Mouse (Mus musculus) embryonic facial prominence, embryonic 10.5 days (tissue): ENCODE data around the gene Lpp. TPM values are rescaled to one million over a fixed set of nuclear protein-coding genes. Genes with fewer than 3 reads are reported as not detected.

ENCODE experiments used
- DNase-seq: peaks from one replicate; pipeline ENCODE4 v3.0.0-alpha.2; 2017; ENCODE audit warnings: low spot score
- H3K27ac ChIP-seq: fragments of 300-500 bp; sonication (generic); replicated peaks from 2 replicates; pipeline ENCODE4 v1.5.1; 2016; ENCODE audit warnings: mild to moderate bottlenecking
- H3K27me3 ChIP-seq: fragments of 300-500 bp; sonication (generic); replicated peaks from 2 replicates; pipeline ENCODE4 v1.6.1; 2016; ENCODE audit warnings: low read depth, mild to moderate bottlenecking; ENCODE audit not compliant: poor library complexity, severe bottlenecking
- H3K36me3 ChIP-seq: fragments of 300-500 bp; sonication (generic); replicated peaks from 2 replicates; pipeline ENCODE4 v1.6.1; 2016; ENCODE audit warnings: mild to moderate bottlenecking, moderate library complexity
- H3K4me1 ChIP-seq: fragments of 300-500 bp; sonication (generic); 2 replicates; pipeline ENCODE4 v1.6.1; 2016
- H3K4me3 ChIP-seq: fragments of 300-500 bp; sonication (generic); 2 replicates; pipeline ENCODE4 v1.5.1; 2016; ENCODE audit warnings: mild to moderate bottlenecking, moderate library complexity
- H3K9me3 ChIP-seq: fragments of 300-500 bp; sonication (generic); 2 replicates; pipeline ENCODE4 v1.6.1; 2016; ENCODE audit warnings: mild to moderate bottlenecking
- WGBS: fragments of 180-500 bp; shearing (Covaris S2); methylation state at CpG from one replicate; pipeline ENCODE4 v1.1.7; 2016; 5-methylcytosine and 5-hydroxymethylcytosine counted together
- polyA plus RNA-seq: library from polyadenylated mRNA; unstranded; fragments of >200 nt; fragmentation: Nextera tagmentation; extraction: Ambion mirVana; gene quantifications from 2 replicates; pipeline ENCODE4 v1.2.1, GENCODE M21; 2016

Lpp gene
- polyA plus RNA-seq, 1 experiment from 2014 or later: 43.5 TPM

GRCm38 (mm10) chr16:24641003-24641797, 247.9 kb downstream of the Lpp start:
- Histone ChIP-seq H3K4me1 (no peaks in the 10 kb centered on the region), H3K9me3 (no peaks in the 10 kb centered on the region), H3K27me3 (no peaks in the 10 kb centered on the region), H3K27ac (no peak overlapping the region), H3K36me3 (no peaks in the 10 kb centered on the region), H3K4me3 (no peak overlapping the region)
- WGBS: 87% methylated on average over 9 of the region's 9 CpGs
- no peak for DNase-seq

GRCm38 (mm10) chr16:24643024-24643635, 249.8 kb downstream of the Lpp start:
- WGBS: 86% methylated on average over 4 of the region's 4 CpGs
- H3K27me3 ChIP-seq: no peaks in the 10 kb centered on the region
- no peaks in the 10 kb centered on the region for H3K4me1 ChIP-seq
- no peak overlapping the region for H3K4me3 ChIP-seq
- no peaks in the 10 kb centered on the region for H3K9me3 ChIP-seq
- no peak overlapping the region for H3K27ac ChIP-seq
- H3K36me3 ChIP-seq: no peaks in the 10 kb centered on the region
- no peak for DNase-seq

- Histone ChIP-seq H3K27me3 (no peaks in the 10 kb centered on the region), H3K27ac (no peak overlapping the region), H3K9me3 (no peaks in the 10 kb centered on the region), H3K4me1 (no peaks in the 10 kb centered on the region), H3K4me3 (no peak overlapping the region), H3K36me3 (no peaks in the 10 kb centered on the region)
- 91% methylated on average over 8 of the region's 8 CpGs for WGBS
- no peak for DNase-seq
These were observed 250.8 kb downstream of the Lpp start for GRCm38 (mm10) chr16:24644154-24644553.

DNA sequence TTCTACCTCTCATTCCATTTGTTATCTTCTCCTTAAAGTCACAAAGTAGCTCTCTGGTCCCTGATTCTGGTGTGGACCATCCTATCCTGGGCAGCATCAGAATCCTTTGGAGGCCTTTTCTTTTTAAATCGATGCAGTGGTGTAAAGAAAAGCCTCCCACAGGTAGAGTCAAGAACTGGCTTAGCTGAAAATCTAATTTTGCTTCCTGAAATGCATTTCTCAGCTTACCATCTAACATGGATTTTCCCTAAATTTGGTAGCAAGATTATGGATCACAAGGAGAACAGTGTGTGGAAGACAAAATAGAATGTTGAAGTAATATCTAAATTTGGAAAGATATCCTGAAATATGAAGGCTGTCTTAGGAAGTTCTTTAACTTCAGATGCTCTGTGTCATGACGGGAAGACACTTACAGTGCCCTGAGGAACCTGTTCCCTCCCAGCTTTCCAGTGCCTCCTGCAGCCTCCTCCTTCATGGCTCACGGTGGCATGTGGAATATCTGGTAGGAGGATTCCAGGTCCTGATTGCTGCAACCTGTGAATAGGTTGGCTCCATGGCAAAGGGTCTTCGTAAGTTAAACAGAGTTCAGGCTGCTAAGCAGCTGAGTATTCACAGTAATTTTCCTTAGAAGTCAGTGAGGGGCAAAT, 251.6 kb downstream of the Lpp start:
- DNase-seq: no peak
- H3K4me1 ChIP-seq: no peaks in the 10 kb centered on the region
- H3K27me3 ChIP-seq: no peaks in the 10 kb centered on the region
- H3K36me3 ChIP-seq: no peaks in the 10 kb centered on the region
- H3K27ac ChIP-seq: no peak overlapping the region
- no peaks in the 10 kb centered on the region for H3K9me3 ChIP-seq
- no peak overlapping the region for H3K4me3 ChIP-seq
- 85% methylated on average over 4 of the region's 4 CpGs for WGBS

GRCm38 (mm10) chr16:24645906-24646603, 252.7 kb downstream of the Lpp start:
- H3K27me3 ChIP-seq: no peaks in the 10 kb centered on the region
- 92% methylated on average over 6 of the region's 6 CpGs for WGBS
- H3K27ac ChIP-seq: no peak overlapping the region
- no peaks in the 10 kb centered on the region for H3K36me3 ChIP-seq
- H3K4me3 ChIP-seq: no peak overlapping the region
- no peak for DNase-seq
- H3K4me1 ChIP-seq: no peaks in the 10 kb centered on the region
- H3K9me3 ChIP-seq: no peaks in the 10 kb centered on the region

DNA sequence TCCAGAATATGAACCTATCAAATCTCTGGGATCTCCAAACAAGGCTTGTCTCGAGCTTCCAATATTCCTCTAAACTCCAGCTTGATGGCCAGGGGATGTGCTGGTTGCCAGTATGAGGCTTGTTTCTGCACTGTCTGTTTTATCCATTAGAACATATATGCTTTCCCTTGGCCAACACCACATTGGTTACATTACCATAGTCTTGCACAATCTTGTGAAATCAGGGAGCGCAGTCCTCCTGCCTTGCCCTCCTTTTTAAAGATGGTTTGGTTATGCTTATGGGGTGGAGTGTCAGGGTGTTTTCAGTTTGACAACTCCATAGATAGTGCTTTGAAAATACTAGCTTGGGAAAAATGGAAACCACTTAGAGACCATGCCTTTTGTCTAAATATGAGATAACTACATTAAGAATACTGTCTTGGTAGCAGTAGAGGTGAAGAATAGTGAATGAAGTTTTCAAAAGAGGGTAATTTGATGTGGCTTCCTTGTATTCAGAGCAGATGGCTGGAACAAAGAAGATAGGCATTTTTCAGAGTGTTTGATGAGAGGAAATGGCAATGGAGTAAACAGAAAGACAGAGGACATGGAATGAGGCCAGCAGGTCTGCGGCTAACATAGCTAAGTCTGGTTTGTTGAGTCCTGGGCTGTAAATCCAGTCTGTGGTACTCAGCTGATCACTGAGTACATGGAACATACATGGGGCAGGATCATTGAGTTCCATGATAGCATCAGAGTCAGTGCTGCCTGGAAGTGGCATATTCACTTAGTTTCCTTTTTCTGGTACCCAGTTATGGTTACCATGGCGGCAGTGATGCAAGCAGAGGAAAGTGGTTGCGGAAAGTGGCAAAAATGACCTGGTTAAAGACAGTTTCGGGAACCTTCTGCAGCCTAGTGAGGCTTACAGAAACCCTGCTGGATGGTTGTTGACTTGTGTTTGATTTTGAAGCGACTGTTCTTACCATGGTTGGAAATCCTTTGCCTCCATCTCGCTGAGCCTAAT, 258.6 kb downstream of the Lpp start:
- no peak overlapping the region for H3K4me3 ChIP-seq
- no peaks in the 10 kb centered on the region for H3K27me3 ChIP-seq
- DNase-seq: no peak
- H3K4me1 ChIP-seq: no peaks in the 10 kb centered on the region
- H3K27ac ChIP-seq: no peak overlapping the region
- H3K36me3 ChIP-seq: no peaks in the 10 kb centered on the region
- 86% methylated on average over 8 of the region's 8 CpGs for WGBS
- no peaks in the 10 kb centered on the region for H3K9me3 ChIP-seq

GRCm38 (mm10) chr16:24653041-24653440, 259.7 kb downstream of the Lpp start:
- DNase-seq: no peak
- no peak overlapping the region for H3K27ac ChIP-seq
- H3K27me3 ChIP-seq: no peaks in the 10 kb centered on the region
- no peaks in the 10 kb centered on the region for H3K36me3 ChIP-seq
- no peaks in the 10 kb centered on the region for H3K9me3 ChIP-seq
- 89% methylated on average over 5 of the region's 5 CpGs for WGBS
- H3K4me3 ChIP-seq: no peak overlapping the region
- H3K4me1 ChIP-seq: no peaks in the 10 kb centered on the region

DNA sequence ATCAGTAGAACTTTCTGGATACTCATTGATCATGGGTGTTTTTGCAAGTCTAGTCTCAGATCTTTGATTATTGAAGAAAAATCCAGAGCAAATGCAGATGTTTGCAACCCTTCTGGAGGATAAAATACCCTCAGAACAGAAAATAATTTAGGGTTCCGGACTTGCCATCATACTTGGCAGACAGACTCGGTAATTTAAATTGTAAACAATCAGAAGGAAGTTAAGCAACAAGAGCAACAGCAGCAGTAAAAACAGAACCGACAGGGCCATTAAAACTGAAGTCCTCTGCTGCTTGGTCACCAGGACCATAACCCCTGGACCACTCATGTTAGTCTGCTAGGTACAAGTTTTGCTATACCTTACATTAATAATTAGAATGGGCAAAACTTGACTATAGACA, 261.8 kb downstream of the Lpp start:
- WGBS: 87% methylated on average over 3 of the region's 3 CpGs
- H3K4me3 ChIP-seq: no peak overlapping the region
- no peaks in the 10 kb centered on the region for H3K4me1 ChIP-seq
- no peak overlapping the region for H3K27ac ChIP-seq
- no peaks in the 10 kb centered on the region for H3K27me3 ChIP-seq
- H3K9me3 ChIP-seq: no peaks in the 10 kb centered on the region
- no peak for DNase-seq
- H3K36me3 ChIP-seq: no peaks in the 10 kb centered on the region

- Histone ChIP-seq H3K9me3 (no peaks in the 10 kb centered on the region), H3K27me3 (no peaks in the 10 kb centered on the region), H3K4me1 (no peaks in the 10 kb centered on the region), H3K36me3 (no peaks in the 10 kb centered on the region), H3K27ac (no peak overlapping the region), H3K4me3 (no peak overlapping the region)
- DNase-seq: no peak
- WGBS: 93% methylated on average over 8 of the region's 8 CpGs
These were observed 262.7 kb downstream of the Lpp start for GRCm38 (mm10) chr16:24656026-24656425.

DNA sequence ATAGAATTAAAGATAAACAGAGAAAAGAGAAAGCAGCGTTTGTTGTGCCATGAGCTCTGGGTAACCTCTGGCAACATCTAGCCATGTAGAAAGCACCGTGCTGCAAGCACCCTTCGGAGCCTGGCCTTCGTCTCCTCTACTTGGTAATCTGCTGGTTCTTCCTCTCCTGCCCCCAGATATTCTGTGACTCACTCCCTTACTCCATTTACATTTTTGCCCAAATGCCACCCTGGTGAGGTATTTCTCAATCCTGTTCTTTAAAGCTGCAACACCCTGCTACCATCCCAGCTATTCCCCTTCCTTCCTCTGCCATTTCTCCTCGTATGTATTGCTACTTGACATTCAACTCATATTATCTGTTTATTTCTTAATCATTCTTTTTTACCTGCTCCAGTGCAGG, 263.4 kb downstream of the Lpp start:
- WGBS: 89% methylated on average over 5 of the region's 5 CpGs
- Histone ChIP-seq H3K27me3 (no peaks in the 10 kb centered on the region), H3K27ac (no peak overlapping the region), H3K4me1 (no peaks in the 10 kb centered on the region), H3K9me3 (no peaks in the 10 kb centered on the region), H3K36me3 (no peaks in the 10 kb centered on the region), H3K4me3 (no peak overlapping the region)
- DNase-seq: no peak

GRCm38 (mm10) chr16:24659049-24659448, 265.7 kb downstream of the Lpp start:
- WGBS: 87% methylated on average over 2 of the region's 2 CpGs
- Histone ChIP-seq H3K4me3 (no peak overlapping the region), H3K27ac (no peak overlapping the region), H3K36me3 (peaks cover 8% of the 10 kb centered on the region; the same call in 1 of the 2 replicates), H3K9me3 (no peaks in the 10 kb centered on the region), H3K4me1 (no peaks in the 10 kb centered on the region), H3K27me3 (no peaks in the 10 kb centered on the region)
- no peak for DNase-seq

DNA sequence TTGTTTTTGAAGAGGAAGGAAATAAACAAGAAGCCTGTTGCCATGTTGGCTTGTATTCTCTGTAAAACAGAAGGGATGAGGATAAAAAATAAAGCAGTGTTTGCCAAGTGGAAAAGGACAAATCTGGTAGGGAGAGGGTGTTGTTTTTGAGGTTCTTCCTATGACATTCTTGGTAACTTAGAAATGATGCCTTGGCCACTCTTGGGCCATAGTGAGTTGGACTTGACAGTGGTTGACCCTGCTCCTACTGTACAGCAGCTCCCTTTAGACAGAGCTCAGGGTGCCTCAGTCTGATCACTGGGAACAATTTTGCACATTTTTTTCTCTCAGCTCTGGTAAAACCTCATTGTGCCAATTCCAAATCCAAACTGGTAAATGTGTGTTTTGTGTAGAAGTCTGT, 270.8 kb downstream of the Lpp start:
- H3K4me3 ChIP-seq: no peak overlapping the region
- H3K9me3 ChIP-seq: no peaks in the 10 kb centered on the region
- H3K4me1 ChIP-seq: no peaks in the 10 kb centered on the region
- no peak overlapping the region for H3K27ac ChIP-seq
- H3K27me3 ChIP-seq: no peaks in the 10 kb centered on the region
- no peak for DNase-seq
- peaks cover 8% of the 10 kb centered on the region; the same call in 1 of the 2 replicates for H3K36me3 ChIP-seq
